Mouse (Mus musculus): ENCODE data around the gene Pomc. TPM values are rescaled to one million over a fixed set of nuclear protein-coding genes. Genes with fewer than 3 reads are reported as not detected.
"Not testable (repeated sequence)": the region's sequence is repeated elsewhere in the genome, so short reads cannot be mapped to it uniquely, and the experiment has no call there.

Gene Pomc
- 0.41 and 0.69 TPM in 2 replicates for polyA plus RNA-seq (2012; rRNA removed)

GRCm38 (mm10) chr12:3954651-3955050 lies at the start of gene Pomc:
Pomc (plus strand) TSS chr12:3954951.
- no peak for DNase-seq (ENCODE audit: low spot score)

GRCm38 (mm10) chr12:3905436-3905835 lies 49.3 kb upstream of the Pomc start:
- DNase-seq (ENCODE audit: low spot score) = no peak

GRCm38 (mm10) chr12:3906308-3906707 lies 48.4 kb upstream of the Pomc start:
- DNase-seq (ENCODE audit: low spot score) = no peak

- DNase-seq (ENCODE audit: low spot score) = no peak
These were observed 47.7 kb upstream of the Pomc start for GRCm38 (mm10) chr12:3907008-3907407.

- DNase-seq (ENCODE audit: low spot score) = no peak
These were observed 47.3 kb upstream of the Pomc start for GRCm38 (mm10) chr12:3907418-3907817.

GRCm38 (mm10) chr12:3910466-3911093 lies 44.2 kb upstream of the Pomc start:
- no peak for DNase-seq (ENCODE audit: low spot score)

GRCm38 (mm10) chr12:3911831-3912348 lies 42.9 kb upstream of the Pomc start:
- DNase-seq (ENCODE audit: low spot score) = no peak

- DNase-seq (ENCODE audit: low spot score) = no peak
These were observed 38.9 kb upstream of the Pomc start for GRCm38 (mm10) chr12:3915852-3916251.

- DNase-seq (ENCODE audit: low spot score) = no peak
These were observed 36.9 kb upstream of the Pomc start for GRCm38 (mm10) chr12:3917668-3918341.

GRCm38 (mm10) chr12:3918577-3918976 lies 36.2 kb upstream of the Pomc start:
- no peak for DNase-seq (ENCODE audit: low spot score)

GRCm38 (mm10) chr12:3919423-3919822 lies 35.3 kb upstream of the Pomc start:
- DNase-seq (ENCODE audit: low spot score) = no peak

GRCm38 (mm10) chr12:3926127-3926526 lies 28.6 kb upstream of the Pomc start:
- DNase-seq (ENCODE audit: low spot score) = no peak

GRCm38 (mm10) chr12:3928841-3929240 lies 25.9 kb upstream of the Pomc start:
- no peak for DNase-seq (ENCODE audit: low spot score)

- DNase-seq (ENCODE audit: low spot score) = not testable (repeated sequence)
These were observed 24.5 kb upstream of the Pomc start for GRCm38 (mm10) chr12:3930090-3930865.

GRCm38 (mm10) chr12:3942026-3942425 lies 12.7 kb upstream of the Pomc start:
- no peak for DNase-seq (ENCODE audit: low spot score)

GRCm38 (mm10) chr12:3944454-3945073 lies 10.2 kb upstream of the Pomc start:
- DNase-seq (ENCODE audit: low spot score) = no peak

- no peak for DNase-seq (ENCODE audit: low spot score)
These were observed 7.2 kb upstream of the Pomc start for GRCm38 (mm10) chr12:3947503-3947902.

- no peak for DNase-seq (ENCODE audit: low spot score)
These were observed 620 bp downstream of the Pomc start for GRCm38 (mm10) chr12:3955371-3955770.

GRCm38 (mm10) chr12:3956351-3956750 lies 1.6 kb downstream of the Pomc start:
- no peak for DNase-seq (ENCODE audit: low spot score)

- peak; percentile 47 for DNase-seq (ENCODE audit: low spot score)
These were observed 5.2 kb downstream of the Pomc start for GRCm38 (mm10) chr12:3959791-3960543.

GRCm38 (mm10) chr12:3960553-3960952 lies 5.8 kb downstream of the Pomc start:
- no peak for DNase-seq (ENCODE audit: low spot score)
